Mouse (Mus musculus): ENCODE data around the gene Ccdc134.

- TF ChIP-seq EP300 (IDR thresholded peaks at IDR 0.05; ENCODE audit: low read depth) (no peak), CTCF (IDR thresholded peaks at IDR 0.05; ENCODE audit: low read depth) (peak; percentile 48)
Measured at GRCm38 (mm10) chr15:82182311-82182710, 54.6 kb downstream of the Ccdc134 start.

All from liver, postnatal 0 days (tissue).